Mouse (Mus musculus) brain, embryonic 14.5 days (tissue): ENCODE measurements around the gene Yy1.

Experiments used
- CTCF ChIP-seq: fragments of 200-500 bp; IDR thresholded peaks from 2 replicates; pipeline ENCODE4 v1.5.1; 2012; ENCODE audit warnings: inconsistent platforms, mild to moderate bottlenecking, moderate library complexity, borderline replicate concordance; ENCODE audit not compliant: insufficient read depth, insufficient read length; ENCODE audit errors: extremely low read depth
- POLR2A ChIP-seq: fragments of 200-500 bp; IDR thresholded peaks from 2 replicates; pipeline ENCODE4 v1.6.1; 2012; ENCODE audit warnings: mild to moderate bottlenecking, inconsistent platforms, borderline replicate concordance; ENCODE audit not compliant: poor library complexity, insufficient read depth, insufficient read length, severe bottlenecking; ENCODE audit errors: extremely low read depth

DNA sequence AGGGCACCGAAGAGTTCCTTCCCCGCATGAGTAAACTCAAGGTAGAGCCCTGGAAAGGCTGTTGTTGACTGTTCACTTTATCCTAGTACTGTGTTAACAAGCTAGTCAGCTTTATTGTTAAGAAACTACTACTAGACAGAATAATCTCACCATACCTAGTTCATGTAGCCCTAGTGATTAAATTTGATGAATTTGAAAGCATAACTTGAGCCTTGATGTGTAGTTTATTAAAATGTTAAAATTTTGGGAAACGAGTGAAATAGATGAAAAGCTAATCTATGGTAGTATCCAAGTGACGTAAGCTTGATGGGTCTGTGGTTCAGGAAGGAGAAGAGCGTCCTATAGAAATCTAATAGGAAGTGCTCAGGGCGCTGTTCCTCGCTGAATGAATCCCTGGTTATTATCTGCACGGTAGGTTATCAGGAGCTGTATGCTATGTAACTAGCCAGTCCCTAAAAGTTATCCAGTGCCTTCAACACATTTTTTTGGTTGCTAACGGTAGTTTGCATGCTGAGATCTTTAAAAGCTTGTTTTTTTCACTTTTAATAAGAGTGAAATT, 2.3 kb downstream of the Yy1 start:
- TF ChIP-seq CTCF (no peak), POLR2A (no peak)
